Mouse (Mus musculus): ENCODE results near the gene Spata21. TPM values are rescaled to one million over a fixed set of nuclear protein-coding genes. Genes with fewer than 3 reads are reported as not detected.

The Spata21 gene
- polyA plus RNA-seq, 1 experiment from 2014 or later: not detected

DNA sequence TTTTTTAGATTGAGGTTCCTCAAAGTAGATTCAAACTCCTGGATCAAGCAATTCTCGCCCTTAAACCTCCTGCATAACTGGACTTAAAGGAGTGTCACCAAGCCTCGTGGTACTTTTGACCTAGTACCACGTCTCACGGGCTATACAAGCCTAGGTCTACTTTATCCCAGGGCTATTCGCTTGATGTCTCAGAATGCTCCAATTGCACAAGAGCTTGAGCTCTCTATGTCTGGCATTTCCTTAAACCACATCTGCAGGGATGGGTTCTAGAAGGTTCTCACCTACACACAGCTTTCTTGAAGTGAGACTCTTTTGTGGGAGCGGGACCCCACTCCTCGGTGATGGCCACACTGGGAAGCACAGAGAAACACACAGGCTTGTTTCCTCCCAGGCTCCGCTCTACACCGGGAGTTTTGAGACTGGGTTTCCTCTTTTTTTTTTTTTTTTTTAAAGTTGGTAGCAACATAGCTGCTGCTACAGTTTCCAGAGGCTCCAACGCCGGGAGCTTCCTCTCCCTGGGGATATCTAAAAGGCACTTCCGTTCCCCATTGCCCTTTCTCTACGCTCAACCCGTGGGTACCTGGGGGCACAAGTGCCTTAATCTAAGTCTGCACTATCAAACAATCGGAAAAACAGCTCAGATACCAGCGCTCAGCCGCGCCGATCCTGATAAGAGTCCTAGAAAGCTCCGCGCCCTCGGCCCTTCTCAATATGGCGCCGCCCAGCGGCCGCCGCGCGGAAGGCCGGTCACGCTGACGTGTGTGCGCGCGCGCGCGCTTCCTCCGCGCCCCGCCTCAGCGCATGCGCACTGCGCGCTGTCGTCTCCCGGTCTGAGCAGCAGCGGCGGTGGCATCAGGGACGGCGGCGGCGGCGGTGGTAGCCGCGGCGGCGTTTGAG is 59.2 kb downstream of the Spata21 start, which contains the start of gene Fbxo42:
Gene Fbxo42 (plus strand): TSS at position 802 of the 897 bp plus-strand sequence.
- Histone ChIP-seq H3K27ac (replicated peaks; ENCODE audit: low read depth, low read length) (peak within 1 kb of the TSS; percentile 92), H3K36me3 (ENCODE audit: control insufficient read depth, insufficient read depth, low read length) (no peaks in the 10 kb centered on the region), H3K4me2 (ENCODE audit: low read depth, low read length) (peak within 1 kb of the TSS; percentile 65), H3K9me3 (ENCODE audit: control insufficient read depth, low read length) (no peaks in the 10 kb centered on the region), H3K9ac (ENCODE audit: low read depth, low read length) (peak within 1 kb of the TSS; percentile 94), H3K4me1 (ENCODE audit: control insufficient read depth, insufficient read depth, low read length) (peaks cover 22% of the 10 kb centered on the region), H3K4me3 (ENCODE audit: low read depth, low read length) (peak within 1 kb of the TSS; percentile 95), H3K27me3 (replicated peaks; ENCODE audit: control insufficient read depth, insufficient read depth, low read length) (no peaks in the 10 kb centered on the region)
- ATAC-seq (ENCODE audit: low read depth) (peak; percentile 87), DNase-seq (ENCODE audit: low spot score) (peak; percentile 94)
- 11% methylated on average over 40 of the region's 58 CpGs for WGBS

DNA sequence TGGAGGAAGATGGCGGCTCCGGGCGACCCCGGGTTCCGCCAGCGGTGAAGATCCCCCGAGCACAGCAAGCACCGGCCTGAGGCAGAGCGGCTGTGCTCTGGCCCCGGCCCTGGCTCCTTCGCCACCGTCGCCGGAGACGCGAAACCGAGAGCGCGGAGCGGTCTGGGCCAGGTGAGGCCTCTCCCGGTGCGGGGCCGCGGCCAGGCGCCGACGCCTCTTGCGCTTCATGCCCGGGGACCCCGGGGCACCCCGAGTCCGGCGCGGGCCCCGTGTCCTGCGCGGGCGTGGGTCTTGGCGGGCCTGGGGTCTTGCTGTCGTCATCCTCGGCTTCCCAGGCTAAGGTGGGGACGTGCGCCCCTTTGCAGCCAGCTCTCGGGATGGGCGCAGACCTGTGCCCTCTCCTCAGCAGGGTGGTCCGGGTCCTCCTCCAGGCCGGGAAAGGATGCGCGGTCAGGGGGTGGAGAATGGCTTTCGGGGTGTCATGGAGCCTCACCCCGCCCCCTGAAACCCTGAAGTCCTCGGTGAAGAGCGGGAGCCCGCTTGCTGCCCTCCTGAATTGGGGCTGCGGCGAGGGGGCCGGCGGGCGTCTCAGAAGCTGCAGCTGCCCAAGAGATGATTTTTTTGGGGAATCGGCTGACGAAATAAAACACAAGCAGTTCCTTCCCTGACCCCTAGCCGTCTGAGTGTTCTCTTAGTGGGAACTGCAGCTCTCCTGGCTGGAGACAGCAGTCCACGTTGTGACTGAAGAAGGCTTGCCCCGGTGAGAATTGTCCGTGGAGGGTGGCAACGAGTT is 60.1 kb downstream of the Spata21 start:
- ATAC-seq (ENCODE audit: low read depth) (peak; percentile 77), DNase-seq (ENCODE audit: low spot score) (peak; percentile 41)
- peaks cover 18% of the 10 kb centered on the region for H3K4me1 ChIP-seq (ENCODE audit: control insufficient read depth, insufficient read depth, low read length)
- peak overlapping the region; percentile 95 for H3K4me3 ChIP-seq (ENCODE audit: low read depth, low read length)
- H3K9me3 ChIP-seq (ENCODE audit: control insufficient read depth, low read length): no peaks in the 10 kb centered on the region
- peak overlapping the region; percentile 94 for H3K9ac ChIP-seq (ENCODE audit: low read depth, low read length)
- no peaks in the 10 kb centered on the region for H3K27me3 ChIP-seq (replicated peaks; ENCODE audit: control insufficient read depth, insufficient read depth, low read length)
- H3K4me2 ChIP-seq (ENCODE audit: low read depth, low read length): peak overlapping the region; percentile 65
- WGBS: 0% methylated on average over 35 of the region's 66 CpGs
- no peaks in the 10 kb centered on the region for H3K36me3 ChIP-seq (ENCODE audit: control insufficient read depth, insufficient read depth, low read length)
- peak overlapping the region; percentile 92 for H3K27ac ChIP-seq (replicated peaks; ENCODE audit: low read depth, low read length)

DNA sequence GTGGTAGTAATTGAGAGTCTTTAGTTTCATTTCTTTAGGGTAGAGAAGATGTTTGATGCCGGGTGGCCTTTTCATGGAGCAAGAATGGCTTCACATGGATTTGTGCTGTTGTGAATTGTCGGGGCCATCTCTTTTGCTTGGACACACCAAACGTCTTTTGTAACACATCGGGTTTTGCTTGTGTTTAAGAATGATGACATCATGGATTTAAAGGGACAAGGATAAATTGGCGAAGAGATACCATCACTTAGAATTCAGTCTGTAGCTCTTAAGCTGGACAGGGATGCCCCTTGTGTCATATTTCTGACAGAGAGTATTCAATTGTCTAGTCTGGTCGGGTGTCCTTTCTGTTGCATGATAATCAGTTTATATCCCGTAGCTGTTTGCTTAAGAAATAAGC is 61.0 kb downstream of the Spata21 start:
- 27% methylated on average over 7 of the region's 7 CpGs for WGBS
- ATAC-seq (ENCODE audit: low read depth): no peak

DNA sequence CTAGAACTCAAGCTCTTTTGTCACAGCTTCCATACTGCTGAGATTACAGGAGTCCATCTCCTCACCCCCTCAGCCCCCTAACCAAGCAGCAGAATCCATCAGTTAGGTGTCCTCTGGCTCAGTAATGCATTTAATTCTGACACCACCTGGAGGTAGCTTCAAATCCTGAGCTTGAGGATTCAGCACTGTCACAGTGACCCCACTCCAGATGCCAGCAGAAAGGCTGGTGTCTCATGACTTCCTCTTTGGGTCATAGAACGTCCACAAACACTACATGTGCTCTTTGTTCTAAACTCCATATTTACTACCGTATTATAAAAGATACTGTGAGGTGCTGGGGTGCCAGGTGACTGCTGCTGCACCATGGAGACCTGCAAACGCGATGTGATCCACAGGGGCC is 69.4 kb downstream of the Spata21 start:
- Histone ChIP-seq H3K36me3 (ENCODE audit: control insufficient read depth, insufficient read depth, low read length) (no peaks in the 10 kb centered on the region), H3K4me2 (ENCODE audit: low read depth, low read length) (no peak overlapping the region), H3K9me3 (ENCODE audit: control insufficient read depth, low read length) (no peaks in the 10 kb centered on the region), H3K4me3 (ENCODE audit: low read depth, low read length) (no peak overlapping the region), H3K4me1 (ENCODE audit: control insufficient read depth, insufficient read depth, low read length) (peaks cover 8% of the 10 kb centered on the region; the same call in 1 of the 2 replicates), H3K27me3 (replicated peaks; ENCODE audit: control insufficient read depth, insufficient read depth, low read length) (no peaks in the 10 kb centered on the region), H3K27ac (replicated peaks; ENCODE audit: low read depth, low read length) (no peak overlapping the region), H3K9ac (ENCODE audit: low read depth, low read length) (no peak overlapping the region)
- 77% methylated on average over 4 of the region's 4 CpGs for WGBS
- ATAC-seq (ENCODE audit: low read depth) (no peak), DNase-seq (ENCODE audit: low spot score) (no peak)

More for the DNA sequence above, 61.0 kb downstream of the Spata21 start:
- no peak for DNase-seq (ENCODE audit: low spot score)
- Histone ChIP-seq H3K27me3 (replicated peaks; ENCODE audit: control insufficient read depth, insufficient read depth, low read length) (no peaks in the 10 kb centered on the region), H3K9ac (ENCODE audit: low read depth, low read length) (peak overlapping the region; percentile 94), H3K27ac (replicated peaks; ENCODE audit: low read depth, low read length) (no peak overlapping the region; the same call in 1 of the 2 replicates), H3K4me3 (ENCODE audit: low read depth, low read length) (peak overlapping the region; percentile 95), H3K36me3 (ENCODE audit: control insufficient read depth, insufficient read depth, low read length) (no peaks in the 10 kb centered on the region), H3K4me2 (ENCODE audit: low read depth, low read length) (peak overlapping the region; percentile 65), H3K9me3 (ENCODE audit: control insufficient read depth, low read length) (no peaks in the 10 kb centered on the region), H3K4me1 (ENCODE audit: control insufficient read depth, insufficient read depth, low read length) (peaks cover 18% of the 10 kb centered on the region)

DNA sequence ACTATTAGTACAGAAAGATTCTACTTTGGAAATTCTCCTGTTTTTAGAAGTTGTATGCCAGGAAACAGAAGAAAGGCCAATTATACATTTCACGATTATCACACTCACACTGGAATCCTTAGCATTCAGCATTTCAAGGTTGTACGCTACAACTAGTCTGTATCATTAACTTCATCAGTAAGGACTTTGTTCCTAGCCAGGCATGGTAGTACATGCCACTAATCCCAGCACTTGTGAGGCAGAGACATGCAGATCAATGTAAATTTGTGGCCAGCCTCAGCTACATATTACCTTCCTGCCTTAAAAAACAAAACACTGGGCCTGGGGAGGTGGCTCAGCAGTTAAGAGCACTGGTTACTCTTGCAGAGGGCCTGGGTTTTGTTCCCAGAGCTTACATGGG is 70.5 kb downstream of the Spata21 start:
- Histone ChIP-seq H3K9ac (ENCODE audit: low read depth, low read length) (no peak overlapping the region), H3K4me3 (ENCODE audit: low read depth, low read length) (no peak overlapping the region), H3K4me1 (ENCODE audit: control insufficient read depth, insufficient read depth, low read length) (peaks cover 8% of the 10 kb centered on the region; the same call in 1 of the 2 replicates), H3K27me3 (replicated peaks; ENCODE audit: control insufficient read depth, insufficient read depth, low read length) (no peaks in the 10 kb centered on the region), H3K36me3 (ENCODE audit: control insufficient read depth, insufficient read depth, low read length) (no peaks in the 10 kb centered on the region), H3K9me3 (ENCODE audit: control insufficient read depth, low read length) (no peaks in the 10 kb centered on the region), H3K27ac (replicated peaks; ENCODE audit: low read depth, low read length) (0 out of 2 replicates have a peak overlapping the region, but pooled peaks have one; percentile 8), H3K4me2 (ENCODE audit: low read depth, low read length) (no peak overlapping the region)
- DNase-seq (ENCODE audit: low spot score): no peak
- WGBS: 74% methylated on average over 2 of the region's 2 CpGs
- no peak for ATAC-seq (ENCODE audit: low read depth)

DNA sequence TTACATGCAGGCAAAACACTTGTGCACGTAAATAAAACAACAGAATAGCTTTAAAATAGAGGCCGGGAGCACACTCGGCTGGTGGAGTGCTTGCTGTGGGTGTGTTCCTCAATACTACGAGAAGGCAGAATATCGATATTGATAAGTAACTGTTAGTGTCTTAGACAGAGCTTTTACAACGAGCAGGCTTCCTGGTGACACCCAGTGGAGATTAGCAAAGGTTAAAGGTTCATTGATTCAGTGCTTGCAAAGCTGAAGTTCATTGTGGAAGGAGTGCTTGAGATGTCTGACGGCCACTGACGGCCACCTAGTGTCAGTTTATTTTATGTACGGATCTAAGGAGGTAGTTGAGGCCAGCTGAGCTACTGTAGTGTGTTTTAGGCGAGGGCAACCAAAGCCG is 71.0 kb downstream of the Spata21 start:
- WGBS: 49% methylated on average over 11 of the region's 11 CpGs
- Histone ChIP-seq H3K36me3 (ENCODE audit: control insufficient read depth, insufficient read depth, low read length) (no peaks in the 10 kb centered on the region), H3K9me3 (ENCODE audit: control insufficient read depth, low read length) (no peaks in the 10 kb centered on the region), H3K27ac (replicated peaks; ENCODE audit: low read depth, low read length) (0 out of 2 replicates have a peak overlapping the region, but pooled peaks have one; percentile 8), H3K4me2 (ENCODE audit: low read depth, low read length) (no peak overlapping the region), H3K4me3 (ENCODE audit: low read depth, low read length) (no peak overlapping the region), H3K27me3 (replicated peaks; ENCODE audit: control insufficient read depth, insufficient read depth, low read length) (no peaks in the 10 kb centered on the region), H3K4me1 (ENCODE audit: control insufficient read depth, insufficient read depth, low read length) (peaks cover 8% of the 10 kb centered on the region; the same call in 1 of the 2 replicates), H3K9ac (ENCODE audit: low read depth, low read length) (no peak overlapping the region)
- DNase-seq (ENCODE audit: low spot score) (no peak), ATAC-seq (ENCODE audit: low read depth) (no peak)

DNA sequence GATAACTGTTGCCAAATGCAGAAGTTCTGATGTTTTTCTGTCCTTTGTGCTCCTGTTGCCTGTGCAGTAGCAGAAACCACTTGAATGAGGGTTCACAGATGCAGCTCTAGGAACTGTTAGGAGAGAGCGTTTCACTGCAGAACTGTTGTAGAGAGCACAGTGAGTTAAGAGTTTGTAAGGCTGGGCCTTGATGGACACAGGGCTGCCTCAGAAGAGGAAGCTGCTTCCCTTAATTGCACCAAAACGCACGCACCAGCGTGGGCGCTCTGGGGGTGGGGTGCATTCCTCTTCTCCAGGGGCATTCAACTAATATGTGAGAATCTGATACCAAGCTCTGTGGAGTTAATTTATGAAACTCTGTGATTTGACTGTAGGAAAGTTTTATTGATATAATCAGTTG is 71.5 kb downstream of the Spata21 start:
- WGBS: 27% methylated on average over 5 of the region's 5 CpGs

DNA sequence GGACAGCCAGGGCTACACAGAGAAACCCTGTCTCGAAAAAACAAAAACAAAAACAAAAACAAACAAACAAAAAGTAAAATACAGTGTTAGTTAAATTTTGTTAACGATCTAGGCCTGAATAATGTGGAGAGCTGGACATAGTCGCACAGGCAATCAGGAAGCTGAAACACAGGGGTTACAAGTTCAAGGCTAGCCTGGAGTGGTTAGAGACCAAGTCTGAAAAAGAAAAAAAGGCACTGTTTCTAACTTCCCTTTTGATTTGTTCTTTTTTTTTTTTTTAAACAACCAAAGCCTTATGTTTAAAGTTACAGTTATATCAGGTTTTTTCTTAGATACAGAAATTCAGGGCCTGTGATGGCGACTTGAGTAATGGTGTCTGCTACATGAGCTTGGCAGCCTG is 72.1 kb downstream of the Spata21 start:
- 88% methylated on average over 4 of the region's 4 CpGs for WGBS
- H3K4me1 ChIP-seq (ENCODE audit: control insufficient read depth, insufficient read depth, low read length): peaks cover 8% of the 10 kb centered on the region; the same call in 1 of the 2 replicates
- H3K4me2 ChIP-seq (ENCODE audit: low read depth, low read length): no peak overlapping the region
- no peak for ATAC-seq (ENCODE audit: low read depth)
- H3K27me3 ChIP-seq (replicated peaks; ENCODE audit: control insufficient read depth, insufficient read depth, low read length): no peaks in the 10 kb centered on the region
- peaks cover 5% of the 10 kb centered on the region for H3K9me3 ChIP-seq (ENCODE audit: control insufficient read depth, low read length)
- no peak for DNase-seq (ENCODE audit: low spot score)
- no peaks in the 10 kb centered on the region for H3K36me3 ChIP-seq (ENCODE audit: control insufficient read depth, insufficient read depth, low read length)
- no peak overlapping the region for H3K27ac ChIP-seq (replicated peaks; ENCODE audit: low read depth, low read length)
- no peak overlapping the region for H3K4me3 ChIP-seq (ENCODE audit: low read depth, low read length)
- no peak overlapping the region for H3K9ac ChIP-seq (ENCODE audit: low read depth, low read length)

More for the DNA sequence above, 71.5 kb downstream of the Spata21 start:
- peaks cover 4% of the 10 kb centered on the region for H3K9me3 ChIP-seq (ENCODE audit: control insufficient read depth, low read length)
- DNase-seq (ENCODE audit: low spot score): no peak
- no peak overlapping the region for H3K27ac ChIP-seq (replicated peaks; ENCODE audit: low read depth, low read length)
- no peaks in the 10 kb centered on the region for H3K36me3 ChIP-seq (ENCODE audit: control insufficient read depth, insufficient read depth, low read length)
- no peaks in the 10 kb centered on the region for H3K27me3 ChIP-seq (replicated peaks; ENCODE audit: control insufficient read depth, insufficient read depth, low read length)
- H3K4me3 ChIP-seq (ENCODE audit: low read depth, low read length): no peak overlapping the region
- no peak overlapping the region for H3K9ac ChIP-seq (ENCODE audit: low read depth, low read length)
- ATAC-seq (ENCODE audit: low read depth): no peak
- no peak overlapping the region for H3K4me2 ChIP-seq (ENCODE audit: low read depth, low read length)
- H3K4me1 ChIP-seq (ENCODE audit: control insufficient read depth, insufficient read depth, low read length): peaks cover 8% of the 10 kb centered on the region; the same call in 1 of the 2 replicates

Measured in embryonic facial prominence, embryonic 14.5 days (tissue).